Mouse (Mus musculus): ENCODE data around the gene Esrra.

DNA sequence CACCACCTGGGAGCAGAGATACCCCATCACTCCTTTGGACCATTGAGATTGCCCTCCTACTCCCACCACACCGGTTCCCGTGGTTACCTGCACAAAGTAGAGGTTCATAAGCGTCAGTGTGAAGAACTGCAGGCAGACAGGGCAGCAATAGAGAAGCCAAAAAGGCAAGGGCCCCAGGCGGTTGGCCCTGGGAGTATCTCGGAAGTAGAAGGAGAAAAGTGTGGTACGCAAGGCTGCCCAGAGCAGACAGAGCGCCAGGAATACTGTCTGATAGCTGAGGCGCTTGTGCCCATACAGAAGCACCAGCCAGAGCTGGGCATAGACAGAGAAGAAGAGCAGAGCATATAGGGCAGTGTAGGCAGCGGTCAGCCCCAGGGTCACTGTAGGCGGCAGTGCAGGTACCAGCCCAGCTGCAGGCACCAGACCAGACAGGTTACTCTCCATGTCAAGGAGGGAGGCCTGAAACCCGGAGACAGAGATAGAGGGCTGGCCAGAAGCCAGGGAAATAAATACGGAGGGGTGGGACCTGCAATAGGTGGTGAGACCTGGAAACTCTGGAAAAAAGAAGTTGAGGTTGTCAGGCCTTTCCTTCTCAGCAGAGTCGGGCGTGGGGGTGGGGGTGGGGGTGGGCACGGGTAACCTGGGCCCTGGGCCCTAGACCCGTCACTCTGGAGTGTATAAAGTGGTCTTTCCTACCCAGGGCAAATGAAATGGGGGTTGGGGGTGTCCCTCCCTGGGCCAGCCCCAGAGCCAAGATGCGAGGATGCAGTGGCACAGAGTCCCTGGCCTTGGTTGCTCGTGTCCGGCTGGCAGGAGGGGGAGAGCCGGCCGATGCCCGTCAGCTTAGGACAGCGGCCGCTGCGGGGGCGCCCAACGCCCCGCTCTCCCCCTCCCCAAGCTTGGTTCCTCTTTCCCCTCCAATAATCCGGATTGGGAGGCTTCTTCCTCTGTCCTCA, 19.1 kb upstream of the Esrra start:
- TF ChIP-seq CTCF (IDR thresholded peaks at IDR 0.05; ENCODE audit: low read depth) = no peak
- TF ChIP-seq EP300 (optimal IDR thresholded peaks at IDR 0.05) = no peak

All from stomach, postnatal 0 days (tissue).